Mouse (Mus musculus) testis, adult 2 months (tissue): ENCODE data around the gene Uri1.

ENCODE experiments used
- CTCF ChIP-seq: fragments of 200-500 bp; IDR thresholded peaks from 2 replicates; pipeline ENCODE4 v1.5.1; 2012; ENCODE audit warnings: low read depth, mild to moderate bottlenecking, inconsistent platforms, low read length, moderate library complexity; ENCODE audit not compliant: control insufficient read depth, insufficient read depth, insufficient replicate concordance
- POLR2A ChIP-seq: fragments of 200-500 bp; IDR thresholded peaks from 2 replicates; pipeline ENCODE4 v1.6.1; 2012; ENCODE audit warnings: low read depth, mild to moderate bottlenecking, inconsistent platforms, low read length, moderate library complexity; ENCODE audit not compliant: control insufficient read depth

DNA sequence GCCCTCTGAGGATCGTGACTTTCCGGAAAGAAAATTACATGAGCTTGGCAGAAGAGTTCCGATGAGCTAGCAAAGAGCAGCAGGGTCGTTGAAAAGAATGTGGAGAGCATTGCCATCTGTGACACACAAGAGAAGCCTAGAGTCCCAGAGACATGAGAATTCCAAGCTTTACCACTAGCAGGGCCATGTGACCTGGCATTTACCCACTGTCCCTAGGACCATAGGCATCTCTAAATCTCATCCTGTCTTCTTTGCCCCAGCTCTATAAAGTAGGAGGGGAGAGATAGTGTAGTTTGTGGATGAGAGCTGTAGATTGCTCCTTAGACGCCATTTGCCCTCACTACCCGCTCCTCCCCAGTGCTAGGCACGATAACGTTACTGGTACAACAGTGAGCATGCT is at the start of gene Uri1:
- TF ChIP-seq CTCF (no peak), POLR2A (no peak)
